Mouse (Mus musculus) thymus, postnatal 4 days (tissue): ENCODE results near the gene Lamc2.
"Not testable (repeated sequence)": the region's sequence is repeated elsewhere in the genome, so short reads cannot be mapped to it uniquely, and the experiment has no call there.

Experiments
- DNase-seq: peaks from one replicate; pipeline ENCODE4 v3.0.0; 2021

Lamc2 gene

GRCm38 (mm10) chr1:153094226-153095076, 91.8 kb downstream of the Lamc2 start:
- DNase-seq, result no peak

GRCm38 (mm10) chr1:153093581-153093980, 92.7 kb downstream of the Lamc2 start:
- DNase-seq, result no peak

GRCm38 (mm10) chr1:153093172-153093571, 93.1 kb downstream of the Lamc2 start:
- no peak for DNase-seq

GRCm38 (mm10) chr1:153092237-153092975, 93.8 kb downstream of the Lamc2 start:
- peak; percentile 70 for DNase-seq

- DNase-seq, result no peak
Observed at GRCm38 (mm10) chr1:153091438-153092236, 94.6 kb downstream of the Lamc2 start.

GRCm38 (mm10) chr1:153090807-153091206, 95.4 kb downstream of the Lamc2 start:
- DNase-seq, result no peak

- peak; percentile 59 for DNase-seq
Observed at GRCm38 (mm10) chr1:153090081-153090480, 96.2 kb downstream of the Lamc2 start.

- no peak for DNase-seq
Observed at GRCm38 (mm10) chr1:153087771-153088170, 98.5 kb downstream of the Lamc2 start.

GRCm38 (mm10) chr1:153085198-153085597, 101.0 kb downstream of the Lamc2 start:
- DNase-seq, result no peak

GRCm38 (mm10) chr1:153084191-153084590, 102.1 kb downstream of the Lamc2 start:
- DNase-seq, result no peak

- DNase-seq, result not testable (repeated sequence)
Observed at GRCm38 (mm10) chr1:153083233-153083632, 103.0 kb downstream of the Lamc2 start.

- no peak for DNase-seq
Observed at GRCm38 (mm10) chr1:153075955-153076354, 110.3 kb downstream of the Lamc2 start.

- no peak for DNase-seq
Observed at GRCm38 (mm10) chr1:153075087-153075736, 111.0 kb downstream of the Lamc2 start.

- no peak for DNase-seq
Observed at GRCm38 (mm10) chr1:153073441-153073840, 112.8 kb downstream of the Lamc2 start.
